Mouse (Mus musculus) layer of hippocampus, postnatal 10 days (tissue): ENCODE measurements around the gene Gpr82. TPM values are rescaled to one million over a fixed set of nuclear protein-coding genes. Genes with fewer than 3 reads are reported as not detected.

ENCODE experiments used
- DNase-seq, 2 experiments: peaks; one replicate each; pipeline ENCODE4 v3.0.0; 2021; ENCODE audit warnings: low spot score in 2 of 2
- long read RNA-seq: library from polyadenylated mRNA; stranded (forward); transcript quantifications from one replicate; pipeline ENCODE4 v2.0.0, GENCODE M21; 2023
- total RNA-seq, 2 experiments: library from RNA; stranded (reverse); gene quantifications; 2 replicates each; pipeline ENCODE4 v1.2.3; 2021

Gpr82 gene
- total RNA-seq = not detected
- long read RNA-seq = 0 reads

GRCm38 (mm10) chrX:13661063-13661462, at the start of gene Gpr82:
Gene Gpr82 (plus strand): TSS chrX:13661363.
- no peak for DNase-seq

- DNase-seq = no peak
Observed at GRCm38 (mm10) chrX:13612115-13612514, 49.0 kb upstream of the Gpr82 start.

GRCm38 (mm10) chrX:13616726-13617125, 44.4 kb upstream of the Gpr82 start:
- no peak for DNase-seq

- DNase-seq = no peak
Observed at GRCm38 (mm10) chrX:13617294-13617693, 43.9 kb upstream of the Gpr82 start.

GRCm38 (mm10) chrX:13618476-13618875, 42.7 kb upstream of the Gpr82 start:
- no peak for DNase-seq

- DNase-seq = no peak
Observed at GRCm38 (mm10) chrX:13621473-13621872, 39.7 kb upstream of the Gpr82 start.

- no peak for DNase-seq
Observed at GRCm38 (mm10) chrX:13622654-13623053, 38.5 kb upstream of the Gpr82 start.

GRCm38 (mm10) chrX:13631599-13632283, 29.4 kb upstream of the Gpr82 start, which contains the start of gene Gpr34:
Gene Gpr34 (plus strand): TSS chrX:13632089.
- no peak for DNase-seq

GRCm38 (mm10) chrX:13636398-13636797, 24.8 kb upstream of the Gpr82 start:
- no peak for DNase-seq

- no peak for DNase-seq
Observed at GRCm38 (mm10) chrX:13638894-13639293, 22.3 kb upstream of the Gpr82 start.

GRCm38 (mm10) chrX:13651889-13652288, 9.3 kb upstream of the Gpr82 start:
- DNase-seq = no peak

- DNase-seq = no peak
Observed at GRCm38 (mm10) chrX:13652291-13652690, 8.9 kb upstream of the Gpr82 start.

- DNase-seq = no peak
Observed at GRCm38 (mm10) chrX:13655005-13655421, 6.2 kb upstream of the Gpr82 start.

GRCm38 (mm10) chrX:13655906-13656305, 5.3 kb upstream of the Gpr82 start:
- no peak for DNase-seq

- DNase-seq = peak; percentile 28 to 62
Observed at GRCm38 (mm10) chrX:13656721-13657120, 4.4 kb upstream of the Gpr82 start.

GRCm38 (mm10) chrX:13658616-13659140, 2.5 kb upstream of the Gpr82 start:
- no peak for DNase-seq

GRCm38 (mm10) chrX:13659201-13659890, 1.8 kb upstream of the Gpr82 start:
- no peak for DNase-seq

- no peak for DNase-seq
Observed at GRCm38 (mm10) chrX:13668867-13669266, 7.7 kb downstream of the Gpr82 start.

GRCm38 (mm10) chrX:13670342-13670741, 9.2 kb downstream of the Gpr82 start:
- no peak for DNase-seq

GRCm38 (mm10) chrX:13673001-13673400, 11.8 kb downstream of the Gpr82 start:
- DNase-seq = no peak

- no peak for DNase-seq
Observed at GRCm38 (mm10) chrX:13681748-13682147, 20.6 kb downstream of the Gpr82 start.

GRCm38 (mm10) chrX:13686589-13686988, 25.4 kb downstream of the Gpr82 start:
- DNase-seq = no peak
